Mouse (Mus musculus): ENCODE results near the gene Slc25a29. TPM values are rescaled to one million over a fixed set of nuclear protein-coding genes. Genes with fewer than 3 reads are reported as not detected.

Slc25a29 gene
- total RNA-seq, 1 experiment, result 2.1 TPM

GRCm38 (mm10) chr12:108792546-108793452 is 42.9 kb downstream of the Slc25a29 start, which contains the start of gene Yy1:
Gene Yy1 (plus strand): TSS chr12:108792973.
- peak within 1 kb of the TSS; percentile 99 for H3K27ac ChIP-seq (ENCODE audit: insufficient read depth, low read depth, low read length, poor library complexity, severe bottlenecking)
- H3K4me1 ChIP-seq (ENCODE audit: control insufficient read depth in 2 of 2, insufficient read depth in 2 of 2, low read length in 2 of 2, poor library complexity in 1 of 2), result peaks cover 4% of the 10 kb centered on the region in 2 experiments; a peak in 3 of 4 replicates
- in situ Hi-C loops (cut with MboI; ENCODE audit: low sequenced_read_pairs in 2 of 2, unreplicated experiment in 2 of 2), result no loop called here
- peaks cover 7% of the 10 kb centered on the region for H3K36me3 ChIP-seq (ENCODE audit: control insufficient read depth, insufficient read depth, low read length, poor library complexity, severe bottlenecking)
- H3K4me3 ChIP-seq (ENCODE audit: insufficient read depth in 1 of 2, low read depth in 1 of 2, low read length in 2 of 2, poor library complexity in 1 of 2, severe bottlenecking in 1 of 2), result peak within 1 kb of the TSS; percentile 98
- H3K9ac ChIP-seq (ENCODE audit: insufficient read depth, low read depth, low read length, poor library complexity, severe bottlenecking), result peak within 1 kb of the TSS; percentile 100
- no peaks in the 10 kb centered on the region for H3K9me3 ChIP-seq (ENCODE audit: control insufficient read depth, insufficient read depth, low read depth, low read length)
- DNase-seq (ENCODE audit: low read depth, low spot score), result peak; percentile 95
- TF ChIP-seq ZC3H11A (IDR thresholded peaks at IDR 0.05; ENCODE audit: borderline replicate concordance, low read depth, low read length), result no peak
- peak; percentile 88 for TF ChIP-seq CHD2 (IDR thresholded peaks at IDR 0.05; ENCODE audit: low read depth, low read length)

- Histone ChIP-seq H3K27ac (ENCODE audit: insufficient read depth, low read depth, low read length, poor library complexity, severe bottlenecking) (peak overlapping the region; percentile 91), H3K9me3 (ENCODE audit: control insufficient read depth, insufficient read depth, low read depth, low read length) (no peaks in the 10 kb centered on the region), H3K36me3 (ENCODE audit: control insufficient read depth, insufficient read depth, low read length, poor library complexity, severe bottlenecking) (peaks cover 7% of the 10 kb centered on the region), H3K4me1 (ENCODE audit: control insufficient read depth in 2 of 2, insufficient read depth in 2 of 2, low read length in 2 of 2, poor library complexity in 1 of 2) (peaks cover 1 to 4% of the 10 kb centered on the region in 2 experiments; a peak in 2 of 4 replicates), H3K9ac (ENCODE audit: insufficient read depth, low read depth, low read length, poor library complexity, severe bottlenecking) (peak overlapping the region; percentile 92), H3K4me3 (ENCODE audit: insufficient read depth in 1 of 2, low read depth in 1 of 2, low read length in 2 of 2, poor library complexity in 1 of 2, severe bottlenecking in 1 of 2) (peak overlapping the region; percentile 82 to 85)
- in situ Hi-C loops (cut with MboI; ENCODE audit: low sequenced_read_pairs in 2 of 2, unreplicated experiment in 2 of 2), result no loop called here
- TF ChIP-seq ZNF384 (IDR thresholded peaks at IDR 0.05; ENCODE audit: low read depth, low read length), result no peak
- peak; percentile 75 for TF ChIP-seq HCFC1 (IDR thresholded peaks at IDR 0.05; ENCODE audit: borderline replicate concordance, insufficient read depth, low read length)
- no peak for TF ChIP-seq ZC3H11A (IDR thresholded peaks at IDR 0.05; ENCODE audit: borderline replicate concordance, low read depth, low read length)
- TF ChIP-seq CHD2 (IDR thresholded peaks at IDR 0.05; ENCODE audit: low read depth, low read length), result no peak
- DNase-seq (ENCODE audit: low read depth, low spot score), result peak; percentile 66
Observed at GRCm38 (mm10) chr12:108792152-108792545, 43.5 kb downstream of the Slc25a29 start.

GRCm38 (mm10) chr12:108787329-108787728 is 48.4 kb downstream of the Slc25a29 start:
- Histone ChIP-seq H3K27ac (ENCODE audit: insufficient read depth, low read depth, low read length, poor library complexity, severe bottlenecking) (no peak overlapping the region), H3K4me3 (ENCODE audit: insufficient read depth in 1 of 2, low read depth in 1 of 2, low read length in 2 of 2, poor library complexity in 1 of 2, severe bottlenecking in 1 of 2) (no peak overlapping the region), H3K4me1 (ENCODE audit: control insufficient read depth in 2 of 2, insufficient read depth in 2 of 2, low read length in 2 of 2, poor library complexity in 1 of 2) (peaks cover 0 to 1% of the 10 kb centered on the region in 2 experiments; a peak in 1 of 4 replicates), H3K36me3 (ENCODE audit: control insufficient read depth, insufficient read depth, low read length, poor library complexity, severe bottlenecking) (0 out of 2 replicates have a peak, but pooled peaks cover 2% of the 10 kb centered on the region), H3K9ac (ENCODE audit: insufficient read depth, low read depth, low read length, poor library complexity, severe bottlenecking) (no peak overlapping the region), H3K9me3 (ENCODE audit: control insufficient read depth, insufficient read depth, low read depth, low read length) (no peaks in the 10 kb centered on the region)
- in situ Hi-C loops (cut with MboI; ENCODE audit: low sequenced_read_pairs in 2 of 2, unreplicated experiment in 2 of 2), result no loop called here
- no peak for DNase-seq (ENCODE audit: low read depth, low spot score)
- TF ChIP-seq MAFK (IDR thresholded peaks at IDR 0.05; ENCODE audit: insufficient read depth, low read depth, low read length) (no peak), ZNF384 (IDR thresholded peaks at IDR 0.05; ENCODE audit: low read depth, low read length) (no peak), HCFC1 (IDR thresholded peaks at IDR 0.05; ENCODE audit: borderline replicate concordance, insufficient read depth, low read length) (no peak), CHD2 (IDR thresholded peaks at IDR 0.05; ENCODE audit: low read depth, low read length) (no peak), ZC3H11A (IDR thresholded peaks at IDR 0.05; ENCODE audit: borderline replicate concordance, low read depth, low read length) (no peak)

- Histone ChIP-seq H3K36me3 (ENCODE audit: control insufficient read depth, insufficient read depth, low read length, poor library complexity, severe bottlenecking) (0 out of 2 replicates have a peak, but pooled peaks cover 2% of the 10 kb centered on the region), H3K4me3 (ENCODE audit: insufficient read depth in 1 of 2, low read depth in 1 of 2, low read length in 2 of 2, poor library complexity in 1 of 2, severe bottlenecking in 1 of 2) (no peak overlapping the region), H3K27ac (ENCODE audit: insufficient read depth, low read depth, low read length, poor library complexity, severe bottlenecking) (no peak overlapping the region), H3K9ac (ENCODE audit: insufficient read depth, low read depth, low read length, poor library complexity, severe bottlenecking) (no peak overlapping the region), H3K9me3 (ENCODE audit: control insufficient read depth, insufficient read depth, low read depth, low read length) (no peaks in the 10 kb centered on the region), H3K4me1 (ENCODE audit: control insufficient read depth in 2 of 2, insufficient read depth in 2 of 2, low read length in 2 of 2, poor library complexity in 1 of 2) (no peaks in the 10 kb centered on the region)
- TF ChIP-seq ZNF384 (IDR thresholded peaks at IDR 0.05; ENCODE audit: low read depth, low read length) (no peak), ZC3H11A (IDR thresholded peaks at IDR 0.05; ENCODE audit: borderline replicate concordance, low read depth, low read length) (no peak), HCFC1 (IDR thresholded peaks at IDR 0.05; ENCODE audit: borderline replicate concordance, insufficient read depth, low read length) (no peak), CHD2 (IDR thresholded peaks at IDR 0.05; ENCODE audit: low read depth, low read length) (no peak), MAFK (IDR thresholded peaks at IDR 0.05; ENCODE audit: insufficient read depth, low read depth, low read length) (no peak)
- DNase-seq (ENCODE audit: low read depth, low spot score), result no peak
- in situ Hi-C loops (cut with MboI; ENCODE audit: low sequenced_read_pairs in 2 of 2, unreplicated experiment in 2 of 2), result no loop called here
Observed at GRCm38 (mm10) chr12:108785161-108785560, 50.5 kb downstream of the Slc25a29 start.

Data from ES-E14 (cell line).